Mouse (Mus musculus): ENCODE results near the gene Sall4.

DNA sequence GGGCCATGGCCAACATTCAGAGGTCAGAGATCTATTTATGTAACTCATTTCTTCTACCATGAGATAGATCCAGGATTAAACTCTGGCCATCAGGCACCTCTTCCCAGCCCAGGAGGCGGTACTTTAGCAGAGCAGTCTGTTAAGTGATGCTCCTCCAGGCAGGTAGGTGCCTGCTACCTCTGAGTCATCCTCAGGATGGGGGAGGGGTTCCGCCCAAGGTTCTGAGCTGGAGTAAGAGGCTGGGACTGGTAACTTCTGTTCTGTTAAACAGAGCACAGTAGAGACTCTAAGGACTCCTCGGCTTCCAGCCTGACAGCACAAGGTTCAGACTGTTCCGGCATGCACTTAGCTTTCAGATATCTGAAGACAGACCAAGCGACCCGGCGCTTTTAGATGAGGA, 31.2 kb upstream of the Sall4 start:
- TF ChIP-seq CTCF (IDR thresholded peaks at IDR 0.05; ENCODE audit: low read depth) = no peak
- no peak for TF ChIP-seq EP300 (IDR thresholded peaks at IDR 0.05; ENCODE audit: low read depth)

Measured in liver, postnatal 0 days (tissue).